Mouse (Mus musculus) small intestine, adult 2 months (tissue): ENCODE results near the gene Nsf. TPM values are rescaled to one million over a fixed set of nuclear protein-coding genes. Genes with fewer than 3 reads are reported as not detected.

Experiments
- H3K27ac ChIP-seq: fragments of 200-500 bp; 2 replicates; pipeline ENCODE4 v1.5.1; 2012; ENCODE audit warnings: low read depth, low read length, control low read depth, inconsistent platforms; ENCODE audit not compliant: insufficient read depth
- H3K27me3 ChIP-seq: fragments of 200-500 bp; 2 replicates; pipeline ENCODE4 v1.6.1; 2012; ENCODE audit warnings: mild to moderate bottlenecking, moderate library complexity, low read length, inconsistent platforms; ENCODE audit not compliant: control insufficient read depth, insufficient read depth
- H3K36me3 ChIP-seq: fragments of 200-500 bp; 2 replicates; pipeline ENCODE4 v1.6.1; 2012; ENCODE audit warnings: mild to moderate bottlenecking, low read length, control low read depth, inconsistent platforms; ENCODE audit not compliant: control insufficient read depth, insufficient read depth
- H3K4me1 ChIP-seq: fragments of 200-500 bp; 2 replicates; pipeline ENCODE4 v1.6.1; 2012; ENCODE audit warnings: low read length, inconsistent platforms, mixed read lengths; ENCODE audit not compliant: control insufficient read depth, insufficient read depth, insufficient read length
- H3K4me3 ChIP-seq: fragments of 200-500 bp; 2 replicates; pipeline ENCODE4 v1.5.1; 2012; ENCODE audit warnings: low read depth, mild to moderate bottlenecking, control low read depth, inconsistent platforms, low read length, moderate library complexity
- CTCF ChIP-seq: fragments of 200-500 bp; IDR thresholded peaks from 2 replicates; pipeline ENCODE4 v1.5.1; 2012; ENCODE audit warnings: low read depth, mild to moderate bottlenecking, control low read depth, inconsistent platforms, low read length, moderate library complexity, mixed read lengths; ENCODE audit not compliant: insufficient replicate concordance, insufficient read length; ENCODE audit errors: extremely low read depth
- POLR2A ChIP-seq: fragments of 200-500 bp; IDR thresholded peaks from 2 replicates; pipeline ENCODE4 v1.6.1; 2012; ENCODE audit warnings: low read depth, mild to moderate bottlenecking, control low read depth, inconsistent platforms, low read length, moderate library complexity
- WGBS: fragments of 180-500 bp; shearing (Covaris S2); methylation state at CpG from one replicate; pipeline ENCODE4 v1.1.7; 2018; 5-methylcytosine and 5-hydroxymethylcytosine counted together
- polyA plus RNA-seq: library from polyadenylated mRNA; depleted of rRNA; stranded (reverse); fragments of >200 nt; gene quantifications from 2 replicates; pipeline ENCODE4 v1.2.3, GENCODE M21; 2012

The Nsf gene
- polyA plus RNA-seq, 1 experiment: 25.8 TPM

DNA sequence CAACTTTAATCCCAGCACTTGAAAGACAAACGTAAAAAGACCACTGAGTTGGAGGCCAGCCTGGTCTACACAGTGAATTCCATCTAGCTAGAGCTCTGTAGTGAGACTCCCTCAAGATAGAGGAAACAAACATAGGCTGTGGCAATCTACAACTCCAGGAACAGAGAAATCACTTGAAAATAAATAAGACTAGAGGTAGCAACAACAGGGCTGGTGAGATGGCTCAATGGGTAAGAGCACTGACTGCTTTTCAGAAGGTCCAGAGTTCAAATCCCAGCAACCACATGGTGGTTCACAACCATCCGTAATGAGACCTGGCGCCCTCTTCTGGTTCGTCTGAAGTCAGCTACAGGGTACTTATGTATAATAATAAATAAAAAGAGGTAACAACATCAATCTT, 30.6 kb downstream of the Nsf start:
- TF ChIP-seq CTCF: no peak
- TF ChIP-seq POLR2A: no peak
- H3K27ac ChIP-seq: no peak overlapping the region
- H3K36me3 ChIP-seq: peaks cover 13% of the 10 kb centered on the region; the same call in 1 of the 2 replicates
- H3K4me1 ChIP-seq: no peaks in the 10 kb centered on the region
- no peak overlapping the region for H3K4me3 ChIP-seq
- H3K27me3 ChIP-seq: no peaks in the 10 kb centered on the region
- 84% methylated on average over 4 of the region's 4 CpGs for WGBS

GRCm38 (mm10) chr11:103922812-103923211, 31.0 kb downstream of the Nsf start:
- TF ChIP-seq CTCF: no peak
- no peak for TF ChIP-seq POLR2A
- 89% methylated on average over 10 of the region's 10 CpGs for WGBS

GRCm38 (mm10) chr11:103920665-103921064, 33.2 kb downstream of the Nsf start:
- TF ChIP-seq POLR2A (no peak), CTCF (no peak)
- H3K36me3 ChIP-seq: peaks cover 10% of the 10 kb centered on the region
- WGBS: 70% methylated on average over 5 of the region's 5 CpGs
- no peaks in the 10 kb centered on the region for H3K4me1 ChIP-seq
- H3K4me3 ChIP-seq: no peak overlapping the region
- no peaks in the 10 kb centered on the region for H3K27me3 ChIP-seq
- H3K27ac ChIP-seq: no peak overlapping the region

More at GRCm38 (mm10) chr11:103922812-103923211, 31.0 kb downstream of the Nsf start:
- no peak overlapping the region for H3K4me3 ChIP-seq
- no peaks in the 10 kb centered on the region for H3K27me3 ChIP-seq
- no peak overlapping the region for H3K27ac ChIP-seq
- no peaks in the 10 kb centered on the region for H3K4me1 ChIP-seq
- H3K36me3 ChIP-seq: peaks cover 13% of the 10 kb centered on the region; the same call in 1 of the 2 replicates

DNA sequence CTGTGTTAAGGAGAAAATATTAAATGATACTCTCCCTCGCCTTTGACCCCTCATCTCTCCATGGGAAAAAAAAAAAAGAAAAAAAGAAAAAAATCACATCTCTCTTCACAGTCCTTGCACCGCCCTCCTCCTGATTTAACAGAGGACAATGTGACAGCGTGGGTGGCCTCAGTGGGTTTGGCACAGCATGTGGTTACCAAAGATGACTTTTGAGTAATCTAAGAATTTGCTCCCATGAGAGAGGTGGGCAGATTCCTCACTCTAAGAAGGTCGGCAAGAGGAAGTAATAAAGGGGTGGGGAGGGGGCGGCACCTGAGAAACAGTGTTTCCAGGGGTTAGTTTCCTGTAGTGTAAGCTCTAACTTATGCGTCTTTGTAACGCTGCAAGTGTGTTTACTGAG, 37.0 kb downstream of the Nsf start:
- 79% methylated on average over 7 of the region's 7 CpGs for whole genome bisulfite sequencing
- H3K4me3 ChIP-seq: no peak overlapping the region
- no peaks in the 10 kb centered on the region for H3K27me3 ChIP-seq
- no peak for TF ChIP-seq POLR2A
- TF ChIP-seq CTCF: no peak
- H3K36me3 ChIP-seq: peaks cover 24% of the 10 kb centered on the region
- H3K27ac ChIP-seq: no peak overlapping the region
- no peaks in the 10 kb centered on the region for H3K4me1 ChIP-seq

GRCm38 (mm10) chr11:103915686-103916085, 38.2 kb downstream of the Nsf start:
- WGBS: 85% methylated on average over 9 of the region's 9 CpGs
- TF ChIP-seq POLR2A (no peak), CTCF (no peak)
- Histone ChIP-seq H3K27me3 (no peaks in the 10 kb centered on the region), H3K36me3 (peaks cover 24% of the 10 kb centered on the region), H3K4me1 (no peaks in the 10 kb centered on the region), H3K27ac (no peak overlapping the region), H3K4me3 (no peak overlapping the region)

- TF ChIP-seq POLR2A (no peak), CTCF (no peak)
- Histone ChIP-seq H3K4me1 (no peaks in the 10 kb centered on the region; the same call in 1 of the 2 replicates), H3K27me3 (no peaks in the 10 kb centered on the region), H3K27ac (no peak overlapping the region), H3K36me3 (peaks cover 32% of the 10 kb centered on the region), H3K4me3 (no peak overlapping the region)
- 53% methylated on average over 7 of the region's 7 CpGs for WGBS
Observed at GRCm38 (mm10) chr11:103910993-103911585, 42.8 kb downstream of the Nsf start.

- TF ChIP-seq POLR2A (no peak), CTCF (no peak)
- Histone ChIP-seq H3K27ac (no peak overlapping the region), H3K36me3 (peaks cover 27% of the 10 kb centered on the region), H3K4me3 (no peak overlapping the region), H3K4me1 (no peaks in the 10 kb centered on the region; the same call in 1 of the 2 replicates), H3K27me3 (no peaks in the 10 kb centered on the region)
- 78% methylated on average over 11 of the region's 11 CpGs for WGBS
Observed at GRCm38 (mm10) chr11:103910531-103910930, 43.3 kb downstream of the Nsf start.
